Mouse (Mus musculus): ENCODE data around the gene Otog.

The Otog gene

GRCm38 (mm10) chr7:46285161-46285839 is 44.5 kb downstream of the Otog start:
- no peak for DNase-seq

DNA sequence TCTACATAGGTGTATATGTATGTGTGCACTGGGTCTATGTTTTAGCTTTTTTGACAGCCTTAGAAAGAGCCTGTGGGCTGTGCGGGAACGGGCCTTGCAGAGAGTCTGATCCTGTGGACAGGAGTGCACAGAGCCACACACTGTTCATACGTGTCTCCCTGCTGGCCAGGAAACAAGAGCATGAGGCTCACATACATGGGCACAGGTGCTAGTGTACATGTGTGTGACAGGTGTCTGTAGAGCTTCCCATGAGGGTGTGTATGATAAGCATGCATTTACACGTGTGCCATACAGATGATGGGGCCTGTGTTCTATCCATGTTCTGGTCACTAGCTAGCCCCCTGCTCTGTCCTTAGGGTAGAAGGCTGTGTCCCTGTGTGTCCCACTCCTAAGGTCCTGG is 45.6 kb downstream of the Otog start:
- no peak for DNase-seq

GRCm38 (mm10) chr7:46287051-46287450 is 46.3 kb downstream of the Otog start:
- no peak for DNase-seq

DNA sequence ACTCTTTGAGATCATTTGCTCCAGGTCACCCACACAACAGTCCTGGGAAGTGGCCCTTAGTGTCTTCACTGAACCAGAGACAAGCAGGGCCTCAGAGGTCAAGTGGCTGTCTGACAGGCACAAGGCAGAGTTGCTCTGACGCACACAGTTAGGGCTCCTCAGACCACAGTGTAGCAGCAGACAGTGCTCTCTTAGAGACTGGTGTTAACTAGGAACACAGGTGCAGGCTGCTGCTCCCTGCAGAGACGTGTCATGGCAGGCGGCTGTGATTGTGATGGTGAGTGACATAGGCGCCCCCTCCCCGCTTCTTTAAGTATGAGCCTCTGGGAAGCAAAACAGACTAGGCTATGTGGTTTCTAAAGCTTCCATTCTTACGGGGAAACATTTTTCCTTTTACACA is 55.5 kb downstream of the Otog start:
- no peak for DNase-seq

- no peak for DNase-seq
Measured at GRCm38 (mm10) chr7:46301031-46301632, 60.3 kb downstream of the Otog start.

DNA sequence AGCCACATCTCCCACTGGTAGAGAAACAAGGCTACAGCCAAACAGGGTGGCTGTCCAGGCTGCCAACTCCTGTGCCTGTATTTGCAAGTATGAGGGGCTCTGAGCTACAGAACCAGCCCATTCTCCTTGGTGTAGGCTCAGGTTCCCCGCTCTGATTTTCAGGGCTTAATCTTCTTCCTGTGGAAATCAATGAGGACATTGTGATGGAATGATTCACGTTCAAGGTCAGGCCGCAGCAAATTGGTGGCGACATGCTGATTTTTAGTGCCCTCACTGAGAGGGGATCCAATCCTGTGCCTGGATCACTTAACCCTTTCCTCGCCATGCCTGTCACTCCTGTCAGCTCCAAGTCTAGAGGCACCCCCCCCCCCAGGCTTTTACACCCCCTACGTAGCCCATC is 72.7 kb downstream of the Otog start:
- no peak for DNase-seq

- DNase-seq: no peak
Measured at GRCm38 (mm10) chr7:46314220-46315009, 73.6 kb downstream of the Otog start.

DNA sequence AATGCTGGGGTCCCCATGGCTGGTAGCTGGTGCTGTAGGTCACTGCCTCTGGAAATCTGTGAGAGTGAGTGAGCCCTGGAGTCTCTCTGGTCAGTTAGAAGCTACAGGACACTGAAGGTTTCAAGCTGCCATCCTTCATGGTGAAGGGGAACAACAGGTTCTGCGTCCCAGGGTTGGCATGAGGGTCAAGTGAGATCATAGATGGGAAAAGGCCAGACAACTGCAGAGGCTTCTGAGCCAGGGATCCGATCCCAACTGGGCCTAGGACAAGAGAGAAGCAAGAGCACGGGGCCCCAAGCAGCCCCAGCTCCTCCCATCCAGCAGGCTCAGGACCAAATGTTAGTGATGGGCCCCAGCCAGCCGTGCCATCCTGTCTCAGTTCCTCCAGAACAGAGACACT is 74.9 kb downstream of the Otog start:
- DNase-seq: no peak

GRCm38 (mm10) chr7:46316948-46317347 is 76.2 kb downstream of the Otog start:
- DNase-seq: no peak

GRCm38 (mm10) chr7:46321242-46321641 is 80.5 kb downstream of the Otog start:
- DNase-seq: no peak

DNA sequence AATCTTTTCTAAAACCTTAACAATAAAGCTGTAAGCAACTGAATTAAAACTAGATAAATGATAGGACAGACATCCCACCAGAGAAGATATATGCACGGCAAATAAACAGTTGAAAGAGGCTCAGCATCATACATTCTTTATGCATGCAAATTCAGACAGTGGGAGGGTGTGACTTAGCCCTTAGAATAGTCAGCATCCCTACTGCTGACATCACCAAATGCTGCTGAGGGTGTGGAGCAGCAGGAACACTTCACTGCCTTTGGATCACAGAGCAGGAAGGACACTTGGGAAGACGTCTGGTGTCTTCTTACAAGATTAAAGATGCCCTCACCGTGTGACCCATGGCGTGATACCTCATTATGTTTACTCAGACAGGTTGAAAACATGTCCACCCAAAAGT is 87.1 kb downstream of the Otog start:
- no peak for DNase-seq

DNA sequence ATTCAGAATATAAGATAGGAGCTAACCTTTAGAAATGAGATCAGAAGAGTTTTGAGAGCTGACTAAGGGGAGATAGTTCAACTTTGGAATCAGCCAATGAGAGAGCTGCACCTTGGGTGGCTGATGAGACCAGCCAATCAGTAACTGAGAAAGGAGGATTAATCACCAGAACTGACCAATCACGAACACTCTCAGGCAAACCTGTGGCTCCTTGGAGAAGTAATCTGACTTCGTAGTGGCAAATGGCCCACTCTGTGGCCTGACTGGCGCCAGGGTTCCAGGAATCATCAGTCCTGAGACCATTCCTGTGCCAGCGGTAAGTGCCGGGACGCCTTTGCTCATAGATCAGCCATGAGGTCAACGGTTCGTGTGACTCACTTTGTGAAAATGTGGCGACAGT is 96.6 kb downstream of the Otog start:
- DNase-seq: no peak

- no peak for DNase-seq
Measured at GRCm38 (mm10) chr7:46339818-46340217, 99.0 kb downstream of the Otog start.

DNA sequence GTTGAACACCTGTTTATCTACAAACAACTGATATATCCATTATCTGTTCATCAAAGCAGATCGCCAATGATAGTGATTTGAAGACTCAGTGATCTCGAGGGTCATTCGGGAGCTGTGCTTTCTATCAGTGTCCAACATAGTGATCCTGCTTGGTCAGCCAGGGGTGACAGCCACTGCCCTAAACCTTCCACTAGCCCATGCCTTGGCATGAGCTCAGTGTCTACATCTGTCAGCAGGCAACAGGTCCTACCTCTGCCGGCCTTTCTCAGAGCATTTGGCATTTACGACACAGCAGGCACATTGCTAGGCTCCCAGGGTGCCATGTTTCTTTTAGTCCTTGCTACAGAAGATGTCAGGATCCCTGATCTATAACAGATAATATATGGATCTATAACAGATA is 99.5 kb downstream of the Otog start:
- DNase-seq: no peak

DNA sequence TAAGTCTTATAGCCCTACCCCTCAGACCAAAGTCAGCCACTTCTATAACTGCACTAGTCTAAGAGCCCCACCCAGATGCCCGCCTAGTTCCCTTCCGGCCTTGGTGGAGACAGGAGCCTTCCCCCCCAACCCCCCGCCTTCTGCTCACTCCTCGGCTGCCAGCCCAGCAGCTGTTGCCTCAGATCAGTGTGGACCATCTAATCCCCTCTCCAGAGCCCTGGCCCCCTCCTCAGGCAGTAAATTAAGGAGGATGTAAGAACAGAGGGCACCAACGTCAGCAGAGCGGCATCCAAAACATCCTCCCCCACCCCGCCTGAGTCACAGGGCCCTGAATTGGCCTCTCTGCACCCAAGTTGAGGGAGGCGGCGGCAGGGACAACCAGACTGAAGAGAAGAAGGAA is 100.7 kb downstream of the Otog start:
- DNase-seq: no peak

DNA sequence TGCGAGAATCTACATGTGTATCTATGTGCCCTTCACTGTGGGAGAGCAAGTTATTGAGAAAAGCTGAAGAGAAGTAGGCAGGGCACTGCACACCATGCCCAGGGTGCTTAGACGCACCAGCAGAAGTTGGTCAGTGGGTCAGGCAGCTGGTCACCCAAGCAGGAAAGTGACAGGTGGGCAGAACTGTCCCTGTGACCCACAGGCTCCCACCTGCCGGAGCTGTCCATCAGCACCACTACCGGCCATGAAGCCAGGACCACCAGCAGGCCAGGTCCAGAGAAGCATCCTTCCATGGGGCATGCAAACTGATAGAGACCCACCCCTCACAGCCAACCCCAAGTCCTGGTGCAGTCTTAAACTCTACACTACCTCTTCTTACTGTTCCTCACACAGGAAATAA is 106.9 kb downstream of the Otog start:
- no peak for DNase-seq

DNA sequence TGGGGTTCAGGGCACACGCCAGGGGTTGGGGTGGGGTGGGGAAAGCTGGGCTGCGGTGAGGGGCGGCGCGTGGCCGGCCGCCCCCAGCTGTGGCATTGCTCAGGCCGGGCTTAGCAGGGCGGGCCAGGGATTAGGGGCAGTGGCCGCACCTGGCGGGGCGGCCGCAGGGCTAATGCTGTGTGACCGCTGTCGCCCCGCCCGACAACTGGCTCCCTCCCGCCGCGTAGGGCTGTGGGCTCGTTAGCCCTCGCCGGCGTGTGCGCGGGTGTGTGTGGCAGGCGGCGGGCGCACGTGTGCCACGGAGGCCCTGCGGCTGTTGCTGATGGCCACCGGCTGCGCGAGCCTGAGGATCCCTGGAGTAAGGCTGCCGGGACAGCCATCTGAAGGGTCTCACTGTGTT is 108.0 kb downstream of the Otog start:
- DNase-seq: no peak

GRCm38 (mm10) chr7:46350119-46350702 is 109.4 kb downstream of the Otog start:
- no peak for DNase-seq

DNA sequence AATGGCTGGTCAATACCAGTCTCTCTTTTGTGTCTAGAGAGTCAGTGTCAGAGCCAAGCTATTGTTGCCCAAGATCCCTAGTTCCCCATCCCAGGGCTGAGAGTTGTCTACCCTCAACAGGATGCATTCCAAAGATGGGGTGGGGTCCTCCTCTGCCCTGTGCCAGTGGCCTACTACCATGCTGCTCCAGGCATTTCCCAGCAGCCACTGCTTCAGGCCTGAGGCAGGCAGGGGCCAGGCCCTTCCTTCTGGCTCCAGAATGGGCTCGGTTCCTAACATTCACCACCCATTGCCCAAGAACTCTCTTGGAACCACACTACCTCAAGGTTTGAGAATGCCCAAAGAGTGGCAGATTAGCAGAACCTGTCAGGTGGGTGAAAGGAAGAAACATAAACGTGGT is 112.0 kb downstream of the Otog start:
- no peak for DNase-seq

DNA sequence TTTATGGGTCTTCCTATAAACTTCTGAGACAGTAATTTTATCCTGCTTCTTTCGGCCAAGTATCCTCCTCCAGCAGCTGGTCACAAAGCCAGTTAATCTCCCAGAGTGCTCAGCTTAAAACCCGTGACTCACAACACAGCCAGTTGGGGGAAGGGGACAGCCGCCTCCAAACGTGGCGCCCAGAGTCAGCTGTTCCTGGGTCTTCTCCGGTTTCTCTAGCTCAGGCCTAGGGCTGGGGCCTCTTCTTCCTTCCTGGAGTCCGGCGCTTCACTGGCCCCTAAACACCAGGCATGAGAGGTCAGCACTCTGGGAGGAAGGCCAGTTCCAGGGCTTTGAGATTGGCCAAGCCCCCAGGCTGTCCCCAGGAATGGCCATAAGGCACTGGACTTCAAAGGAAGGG is 112.4 kb downstream of the Otog start:
- no peak for DNase-seq

DNA sequence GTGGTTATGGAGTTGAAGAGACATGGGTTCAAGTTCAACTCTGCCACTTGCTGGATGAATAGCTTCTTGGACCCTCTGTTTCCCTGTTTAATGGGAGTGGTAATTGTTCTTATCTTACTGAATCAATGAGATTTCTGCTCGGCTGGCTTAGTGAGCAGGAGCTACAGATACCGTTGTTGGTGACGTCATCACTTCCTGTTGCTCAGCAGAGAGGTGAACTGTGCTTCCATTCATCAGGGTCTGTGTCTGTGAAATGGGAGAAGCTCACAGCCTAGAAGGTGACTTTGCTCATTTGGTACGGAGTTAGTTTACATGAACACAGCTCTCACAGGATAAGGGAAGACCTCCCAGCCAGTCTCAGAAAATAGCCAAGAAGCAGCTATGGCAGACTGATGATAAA is 113.1 kb downstream of the Otog start:
- no peak for DNase-seq

All from thymus, postnatal 36 days (tissue).